Mouse (Mus musculus) hindbrain, embryonic 11.5 days (tissue): Measurements from ENCODE around the gene Olfr43. TPM values are rescaled to one million over a fixed set of nuclear protein-coding genes. Genes with fewer than 3 reads are reported as not detected.

Experiments
- ATAC-seq: fragments of 200-750 bp; cut with Nextera tagmentation; 2 replicates; pipeline ENCODE4 v1.8.0; 2017; ENCODE audit warnings: mild to moderate bottlenecking, moderate TSS enrichment, moderate library complexity; ENCODE audit not compliant: low FRiP score
- DNase-seq: peaks from one replicate; pipeline ENCODE4 v3.0.0-alpha.2; 2015; ENCODE audit warnings: low spot score
- H3K27ac ChIP-seq: fragments of 300-500 bp; sonication (generic); 2 replicates; pipeline ENCODE4 v1.5.1; 2014; ENCODE audit warnings: mild to moderate bottlenecking, low read depth, low read length
- H3K27me3 ChIP-seq: fragments of 300-500 bp; sonication (generic); 2 replicates; pipeline ENCODE4 v1.6.1; 2014; ENCODE audit warnings: mild to moderate bottlenecking, low read length, moderate library complexity, mixed read lengths; ENCODE audit not compliant: control insufficient read depth, insufficient read depth
- H3K36me3 ChIP-seq: fragments of 300-500 bp; sonication (generic); 2 replicates; pipeline ENCODE4 v1.6.1; 2014; ENCODE audit warnings: mild to moderate bottlenecking, low read length, moderate library complexity, mixed read lengths; ENCODE audit not compliant: control insufficient read depth, insufficient read depth
- H3K4me1 ChIP-seq: fragments of 300-500 bp; sonication (generic); replicated peaks from 2 replicates; pipeline ENCODE4 v1.6.1; 2014; ENCODE audit warnings: low read length, mixed read lengths; ENCODE audit not compliant: control insufficient read depth, insufficient read depth
- H3K4me2 ChIP-seq: fragments of 300-500 bp; sonication (generic); replicated peaks from 2 replicates; pipeline ENCODE4 v1.6.1; 2014; ENCODE audit warnings: mild to moderate bottlenecking, low read depth, low read length
- H3K4me3 ChIP-seq: fragments of 300-500 bp; sonication (generic); 2 replicates; pipeline ENCODE4 v1.5.1; 2014; ENCODE audit warnings: low read depth, low read length
- H3K9ac ChIP-seq: fragments of 300-500 bp; sonication (generic); 2 replicates; pipeline ENCODE4 v1.6.1; 2014; ENCODE audit warnings: low read depth, low read length
- H3K9me3 ChIP-seq: fragments of 300-500 bp; sonication (generic); 2 replicates; pipeline ENCODE4 v1.6.1; 2016; ENCODE audit warnings: low read length; ENCODE audit not compliant: control insufficient read depth
- WGBS: fragments of 180-500 bp; shearing (Covaris S2); extraction: QIAGEN DNeasy Blood & Tissue Kit; methylation state at CpG from one replicate; pipeline ENCODE4 v1.1.7; 2014; 5-methylcytosine and 5-hydroxymethylcytosine counted together
- polyA plus RNA-seq: library from polyadenylated mRNA; unstranded; fragments of >200 nt; fragmentation: Nextera tagmentation; extraction: Ambion mirVana; gene quantifications from 2 replicates; pipeline ENCODE4 v1.2.1, GENCODE M21; 2014

Olfr43 gene
- not detected in 2 replicates for polyA plus RNA-seq

DNA sequence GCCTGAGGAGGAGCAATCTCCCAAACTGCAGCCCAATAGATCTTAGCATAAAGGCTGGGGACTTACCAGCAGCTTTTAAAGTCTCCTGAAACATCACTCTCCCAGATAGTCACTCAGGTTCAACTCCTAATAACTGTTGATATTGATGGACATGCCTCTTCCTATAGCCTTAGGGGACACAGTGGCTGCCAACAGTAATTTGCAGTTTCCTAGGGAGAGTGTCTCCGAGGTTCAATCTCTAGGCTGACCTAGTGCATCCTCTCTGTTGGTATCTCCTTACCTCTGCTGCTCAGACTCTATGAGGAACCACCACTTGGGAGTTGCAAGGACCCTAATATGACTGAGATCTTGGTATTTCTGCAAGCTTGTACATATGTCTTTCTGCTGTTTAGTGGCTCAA is at the start of gene Olfr43:
Gene Olfr43, minus strand, starts transcription at position 101 of the 400 bp plus-strand sequence.
- ATAC-seq, result no peak
- Histone ChIP-seq H3K27ac (no peak within 1 kb of the TSS), H3K36me3 (no peaks in the 10 kb centered on the region), H3K9ac (no peak within 1 kb of the TSS), H3K4me2 (no peak within 1 kb of the TSS), H3K27me3 (no peaks in the 10 kb centered on the region), H3K4me3 (no peak within 1 kb of the TSS), H3K4me1 (no peaks in the 10 kb centered on the region), H3K9me3 (peaks cover 4% of the 10 kb centered on the region; the same call in 1 of the 2 replicates)
- 79% methylated on average over 1 of the region's 1 CpGs for WGBS
- no peak for DNase-seq

DNA sequence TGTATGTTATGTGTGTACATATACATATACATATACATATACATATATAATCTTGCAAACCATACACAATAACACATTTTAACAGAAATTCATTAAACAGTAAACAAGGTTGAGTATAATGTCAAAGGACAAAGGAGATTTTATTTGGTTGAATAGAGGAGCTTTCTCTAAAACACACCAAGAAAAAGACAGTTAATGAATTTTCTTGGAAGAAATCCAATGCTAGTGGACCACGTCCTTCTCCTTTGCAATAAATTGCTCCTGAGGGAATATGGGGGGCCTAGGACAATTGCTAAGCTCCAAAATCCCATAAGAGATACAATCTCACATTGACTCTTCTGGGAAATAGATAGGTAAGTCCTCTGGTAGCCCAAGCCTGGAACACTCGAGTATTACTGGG is 48.3 kb upstream of the Olfr43 start, which contains the start of gene Olfr406:
Gene Olfr406, plus strand, starts transcription at position 301 of the 400 bp plus-strand sequence.
- DNase-seq (no peak), ATAC-seq (no peak)
- Histone ChIP-seq H3K4me2 (no peak within 1 kb of the TSS), H3K9ac (no peak within 1 kb of the TSS), H3K36me3 (no peaks in the 10 kb centered on the region), H3K27ac (no peak within 1 kb of the TSS), H3K4me1 (no peaks in the 10 kb centered on the region), H3K27me3 (no peaks in the 10 kb centered on the region), H3K4me3 (no peak within 1 kb of the TSS), H3K9me3 (no peaks in the 10 kb centered on the region)
- 70% methylated on average over 2 of the region's 2 CpGs for WGBS

DNA sequence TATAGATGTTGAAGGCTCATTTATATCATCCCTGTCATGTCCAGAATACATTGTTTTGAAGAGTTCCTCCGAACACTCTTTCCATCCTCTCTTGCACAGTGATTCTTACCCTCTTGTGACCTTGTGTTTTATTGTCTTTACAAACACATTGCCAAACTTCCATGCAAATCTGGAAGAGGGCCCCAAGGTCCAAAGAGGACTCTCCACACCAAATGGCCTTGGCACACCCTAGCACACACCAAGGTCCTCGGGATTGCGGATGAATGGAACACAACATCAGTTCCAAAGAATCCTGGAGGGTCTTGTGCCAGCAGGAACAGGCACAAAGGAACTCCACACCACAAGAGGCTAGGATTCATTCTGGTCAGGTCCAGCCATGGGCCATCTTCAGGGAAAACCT is 30.0 kb upstream of the Olfr43 start:
- Histone ChIP-seq H3K9ac (no peak overlapping the region), H3K27ac (no peak overlapping the region), H3K4me2 (no peak overlapping the region), H3K9me3 (no peaks in the 10 kb centered on the region), H3K36me3 (no peaks in the 10 kb centered on the region), H3K27me3 (no peaks in the 10 kb centered on the region), H3K4me1 (no peaks in the 10 kb centered on the region), H3K4me3 (no peak overlapping the region)
- WGBS, result 85% methylated on average over 3 of the region's 3 CpGs
- ATAC-seq (no peak), DNase-seq (no peak)

DNA sequence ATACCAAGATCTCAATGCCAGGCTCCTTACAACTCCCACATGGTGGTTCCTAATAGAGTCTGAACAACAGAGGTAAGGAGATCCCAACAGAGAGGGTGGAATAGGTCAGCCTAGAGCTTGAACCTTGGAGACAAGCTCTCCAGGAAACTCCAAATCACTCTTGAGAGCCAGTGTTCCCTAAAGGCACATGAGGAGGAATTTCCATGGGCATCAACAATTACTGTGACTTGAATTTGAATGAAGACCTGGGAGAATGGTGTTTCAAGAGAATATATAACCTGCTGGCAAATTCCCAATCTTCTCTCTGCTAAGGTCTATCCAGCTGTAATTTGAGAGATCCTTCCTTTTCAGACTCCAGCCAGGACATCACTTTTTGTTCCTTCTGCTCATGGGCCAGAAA is 25.2 kb downstream of the Olfr43 start, which contains the start of gene Olfr403:
Gene Olfr403, plus strand, starts transcription at position 301 of the 400 bp plus-strand sequence.
- DNase-seq, result no peak
- Histone ChIP-seq H3K4me1 (no peaks in the 10 kb centered on the region), H3K27me3 (no peaks in the 10 kb centered on the region), H3K9me3 (no peaks in the 10 kb centered on the region), H3K36me3 (no peaks in the 10 kb centered on the region), H3K4me3 (no peak within 1 kb of the TSS), H3K27ac (no peak within 1 kb of the TSS), H3K9ac (no peak within 1 kb of the TSS), H3K4me2 (no peak within 1 kb of the TSS)
- no peak for ATAC-seq

DNA sequence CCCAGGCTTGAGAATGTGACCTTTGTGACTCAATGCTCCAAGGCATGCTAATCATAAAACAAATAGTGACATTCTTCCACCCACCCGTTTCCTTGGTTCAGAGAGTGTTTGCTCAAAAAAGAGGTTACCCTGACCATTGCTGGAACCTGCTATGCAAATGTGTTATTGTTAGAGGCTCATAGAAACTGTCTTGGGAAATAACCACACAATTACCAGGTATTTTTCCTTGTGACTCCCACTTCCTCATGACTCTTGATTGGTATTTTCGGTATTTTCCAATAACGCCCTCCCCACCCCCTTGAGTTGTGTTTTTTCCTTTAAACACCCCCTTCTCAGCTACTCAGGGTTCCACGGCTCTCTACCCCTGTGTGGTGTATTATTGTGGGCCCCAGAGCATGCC is 27.4 kb downstream of the Olfr43 start:
- DNase-seq (no peak), ATAC-seq (no peak)
- no peak overlapping the region for H3K9ac ChIP-seq
- 85% methylated on average over 4 of the region's 4 CpGs for WGBS
- H3K4me3 ChIP-seq, result no peak overlapping the region
- no peaks in the 10 kb centered on the region for H3K9me3 ChIP-seq
- no peaks in the 10 kb centered on the region for H3K36me3 ChIP-seq
- no peaks in the 10 kb centered on the region for H3K4me1 ChIP-seq
- H3K4me2 ChIP-seq, result no peak overlapping the region
- H3K27ac ChIP-seq, result no peak overlapping the region
- H3K27me3 ChIP-seq, result no peaks in the 10 kb centered on the region

DNA sequence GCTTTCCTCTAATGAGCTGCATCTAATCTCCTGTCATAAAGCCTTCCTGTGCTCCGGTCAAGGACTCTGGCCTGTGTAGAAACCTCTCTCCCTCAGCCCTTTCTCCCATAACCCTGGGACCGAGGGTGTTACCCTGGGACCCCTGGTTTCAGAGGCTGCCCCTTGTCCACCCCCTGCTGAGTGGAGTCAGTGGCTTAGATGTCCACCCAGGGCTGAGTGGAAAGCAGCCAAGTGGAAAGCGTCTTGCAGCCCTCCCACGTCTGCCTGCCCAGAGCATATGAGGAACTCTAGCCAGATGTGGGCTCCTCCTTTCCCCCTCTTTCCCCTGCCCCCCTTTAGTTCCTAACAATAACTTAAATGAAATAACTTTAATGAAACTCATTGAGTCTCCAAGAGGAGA is 28.0 kb downstream of the Olfr43 start:
- Histone ChIP-seq H3K4me2 (no peak overlapping the region), H3K9me3 (no peaks in the 10 kb centered on the region), H3K36me3 (no peaks in the 10 kb centered on the region), H3K9ac (no peak overlapping the region), H3K27me3 (no peaks in the 10 kb centered on the region), H3K4me1 (no peaks in the 10 kb centered on the region), H3K4me3 (no peak overlapping the region), H3K27ac (no peak overlapping the region)
- WGBS, result 79% methylated on average over 4 of the region's 4 CpGs
- ATAC-seq, result no peak
- no peak for DNase-seq

DNA sequence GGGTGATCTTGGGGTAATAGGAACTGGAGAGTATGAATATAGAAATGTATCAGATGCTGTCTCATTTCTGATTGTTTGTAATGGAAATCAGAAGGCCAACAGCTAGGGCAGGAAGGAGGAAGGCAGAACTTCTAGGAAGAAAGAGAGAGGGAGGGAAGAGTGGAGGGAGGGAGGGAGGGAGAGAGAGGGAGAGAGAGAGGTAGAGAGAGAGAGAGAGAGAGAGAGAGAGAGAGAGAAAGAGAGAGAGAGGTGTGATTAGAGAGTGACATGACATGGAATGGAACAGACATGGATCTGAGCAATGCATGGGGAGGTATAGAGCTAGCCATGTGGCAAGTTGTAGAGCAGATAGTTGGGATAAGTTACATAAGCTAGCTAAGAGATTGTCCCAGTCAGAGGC is 42.4 kb downstream of the Olfr43 start:
- Histone ChIP-seq H3K27me3 (no peaks in the 10 kb centered on the region), H3K4me3 (no peak overlapping the region), H3K9me3 (peaks cover 3% of the 10 kb centered on the region; the same call in 1 of the 2 replicates), H3K4me2 (no peak overlapping the region), H3K4me1 (no peaks in the 10 kb centered on the region), H3K9ac (no peak overlapping the region), H3K27ac (no peak overlapping the region), H3K36me3 (no peaks in the 10 kb centered on the region)
- ATAC-seq (no peak), DNase-seq (no peak)

Other genes starting within 250 kb of the Olfr43 start
- not detected in 2 replicates for gene Olfr398, start 221.0 kb downstream of the Olfr43 start, polyA plus RNA-seq
- gene Olfr139, start 154.8 kb downstream of the Olfr43 start, polyA plus RNA-seq, result not detected in 2 replicates
- gene Olfr399, start 154.8 kb downstream of the Olfr43 start, polyA plus RNA-seq, result not detected in 2 replicates
- not detected in 2 replicates for gene Zfp616, start 141.4 kb downstream of the Olfr43 start, polyA plus RNA-seq
- not detected in 2 replicates for gene Olfr401, start 97.7 kb downstream of the Olfr43 start, polyA plus RNA-seq
- not detected in 2 replicates for gene Olfr402, start 57.9 kb downstream of the Olfr43 start, polyA plus RNA-seq
- not detected in 2 replicates for gene Olfr403, start 25.1 kb downstream of the Olfr43 start, polyA plus RNA-seq
- not detected in 2 replicates for gene Olfr406, start 48.4 kb upstream of the Olfr43 start, polyA plus RNA-seq
- not detected in 2 replicates for gene Olfr59, start 72.4 kb upstream of the Olfr43 start, polyA plus RNA-seq
- not detected in 2 replicates for gene Olfr410, start 126.7 kb upstream of the Olfr43 start, polyA plus RNA-seq
- not detected in 2 replicates for gene Olfr411, start 141.3 kb upstream of the Olfr43 start, polyA plus RNA-seq
- not detected in 2 replicates for gene Olfr412, start 150.7 kb upstream of the Olfr43 start, polyA plus RNA-seq